Mouse (Mus musculus) liver, embryonic 14.5 days (tissue): ENCODE measurements around the gene Npat. TPM values are rescaled to one million over a fixed set of nuclear protein-coding genes. Genes with fewer than 3 reads are reported as not detected.

Source experiments
- ATAC-seq: fragments of 200-750 bp; cut with Nextera tagmentation; 2 replicates; pipeline ENCODE4 v1.8.0; 2017; ENCODE audit warnings: moderate number of reproducible peaks, mild to moderate bottlenecking, moderate library complexity; ENCODE audit not compliant: insufficient read depth
- DNase-seq, 3 experiments: peaks; one replicate each; pipeline ENCODE4 v3.0.0-alpha.2; 2012 to 2013; ENCODE audit warnings: low read depth in 3 of 3, low spot score in 3 of 3
- H3K27ac ChIP-seq: fragments of 300-500 bp; sonication (generic); 2 replicates; pipeline ENCODE4 v1.5.1; 2014; ENCODE audit warnings: moderate library complexity, mild to moderate bottlenecking, control low read depth, inconsistent platforms
- H3K27me3 ChIP-seq: fragments of 300-500 bp; sonication (generic); 2 replicates; pipeline ENCODE4 v1.6.1; 2014; ENCODE audit warnings: mild to moderate bottlenecking, low read length, moderate library complexity; ENCODE audit not compliant: control insufficient read depth, insufficient read depth
- H3K36me3 ChIP-seq: fragments of 300-500 bp; sonication (generic); replicated peaks from 2 replicates; pipeline ENCODE4 v1.6.1; 2014; ENCODE audit warnings: low read depth; ENCODE audit not compliant: control insufficient read depth, insufficient read depth
- H3K4me1 ChIP-seq, 2 experiments: fragments of 200-500 bp in 1 of 2; fragments of 300-500 bp in 1 of 2; sonication (generic) in 1 of 2; replicated peaks; 2 replicates each; pipeline ENCODE4 v1.6.1; 2012 to 2014; ENCODE audit warnings: antibody characterized with exemption in 1 of 2, inconsistent platforms in 1 of 2, low read length in 1 of 2; ENCODE audit not compliant: control insufficient read depth in 2 of 2, insufficient read depth in 2 of 2
- H3K4me2 ChIP-seq: fragments of 300-500 bp; sonication (generic); 2 replicates; pipeline ENCODE4 v1.6.1; 2014; ENCODE audit warnings: low read depth, mild to moderate bottlenecking, control low read depth, moderate library complexity
- H3K4me3 ChIP-seq, 2 experiments: fragments of 200-500 bp in 1 of 2; fragments of 300-500 bp in 1 of 2; sonication (generic) in 1 of 2; 2 replicates each; pipeline ENCODE4 v1.5.1; 2012 to 2014; ENCODE audit warnings: low read depth in 2 of 2, low read length in 2 of 2, mild to moderate bottlenecking in 2 of 2, control low read depth in 1 of 2, inconsistent platforms in 1 of 2, moderate library complexity in 1 of 2; ENCODE audit not compliant: insufficient read depth in 1 of 2
- H3K9ac ChIP-seq: fragments of 300-500 bp; sonication (generic); replicated peaks from 2 replicates; pipeline ENCODE4 v1.6.1; 2014; ENCODE audit warnings: mild to moderate bottlenecking, control low read depth, moderate library complexity
- H3K9me3 ChIP-seq: fragments of 300-500 bp; sonication (generic); 2 replicates; pipeline ENCODE4 v1.6.1; 2016; ENCODE audit warnings: low read length, mixed read lengths; ENCODE audit not compliant: control insufficient read depth
- CTCF ChIP-seq: IDR thresholded peaks from 2 replicates; pipeline ENCODE4 v1.5.1; 2016; ENCODE audit warnings: antibody characterized with exemption, low read depth, control low read depth
- EP300 ChIP-seq: IDR thresholded peaks from 2 replicates; pipeline ENCODE4 v1.6.1; 2016; ENCODE audit warnings: antibody characterized with exemption, low read depth
- WGBS: fragments of 180-500 bp; shearing (Covaris S2); extraction: QIAGEN DNeasy Blood & Tissue Kit; methylation state at CpG from one replicate; pipeline ENCODE4 v1.1.7; 2014; ENCODE audit not compliant: insufficient replicate concordance; 5-methylcytosine and 5-hydroxymethylcytosine counted together
- polyA plus RNA-seq, 2 experiments: library from polyadenylated mRNA; depleted of rRNA in 1 of 2; stranded (reverse) in 1 of 2; unstranded in 1 of 2; fragments of >200 nt; fragmentation: Nextera tagmentation in 1 of 2; extraction: Ambion mirVana in 1 of 2; gene quantifications; 2 replicates each; pipeline versions ENCODE4 v1.2.1 to v1.2.3; 2012 to 2014

The Npat gene
- polyA plus RNA-seq, 2 experiments: 5.1 to 10.4 TPM

- DNase-seq (no peak), ATAC-seq (no peak)
- TF ChIP-seq EP300 (no peak), CTCF (no peak)
- peaks cover 5 to 11% of the 10 kb centered on the region in 2 experiments; a peak in 3 of 4 replicates for H3K4me1 ChIP-seq
- 74% methylated on average over 4 of the region's 4 CpGs for WGBS
- H3K9me3 ChIP-seq: no peaks in the 10 kb centered on the region
- H3K9ac ChIP-seq: no peak overlapping the region
- no peak overlapping the region for H3K4me3 ChIP-seq
- H3K36me3 ChIP-seq: no peaks in the 10 kb centered on the region
- H3K27ac ChIP-seq: no peak overlapping the region
- no peak overlapping the region for H3K4me2 ChIP-seq
- H3K27me3 ChIP-seq: no peaks in the 10 kb centered on the region
These were observed 71.0 kb downstream of the Npat start for GRCm38 (mm10) chr9:53607816-53608215.

GRCm38 (mm10) chr9:53609306-53609967 is 72.6 kb downstream of the Npat start:
- no peak for DNase-seq
- ATAC-seq: no peak
- 63% methylated on average over 12 of the region's 12 CpGs for WGBS

GRCm38 (mm10) chr9:53609968-53610781 is 73.3 kb downstream of the Npat start, which contains the start of gene Acat1:
Gene Acat1, minus strand, starts transcription at chr9:53610382.
- H3K4me2 ChIP-seq: peak within 1 kb of the TSS; percentile 73
- no peaks in the 10 kb centered on the region for H3K9me3 ChIP-seq
- no peaks in the 10 kb centered on the region for H3K27me3 ChIP-seq
- DNase-seq: peak; percentile 72 to 77 (median 75)
- TF ChIP-seq CTCF (no peak), EP300 (no peak)
- H3K27ac ChIP-seq: peak within 1 kb of the TSS; percentile 3; the same call in 1 of the 2 replicates
- ATAC-seq: peak; percentile 98
- peaks cover 2 to 5% of the 10 kb centered on the region in 2 experiments; a peak in 3 of 4 replicates for H3K4me1 ChIP-seq
- H3K36me3 ChIP-seq: peaks cover 2% of the 10 kb centered on the region
- 4% methylated on average over 52 of the region's 52 CpGs for WGBS
- peak within 1 kb of the TSS; percentile 41 to 64 for H3K4me3 ChIP-seq
- peak within 1 kb of the TSS; percentile 58 for H3K9ac ChIP-seq

More at GRCm38 (mm10) chr9:53609306-53609967, 72.6 kb downstream of the Npat start:
- peaks cover 2 to 5% of the 10 kb centered on the region in 2 experiments; a peak in 3 of 4 replicates for H3K4me1 ChIP-seq
- H3K9ac ChIP-seq: peak overlapping the region; percentile 58
- H3K27ac ChIP-seq: peak overlapping the region; percentile 3; the same call in 1 of the 2 replicates
- peak overlapping the region; percentile 41 to 64 for H3K4me3 ChIP-seq
- no peaks in the 10 kb centered on the region for H3K9me3 ChIP-seq
- TF ChIP-seq EP300: no peak
- TF ChIP-seq CTCF: no peak
- H3K36me3 ChIP-seq: no peaks in the 10 kb centered on the region
- H3K4me2 ChIP-seq: peak overlapping the region; percentile 73
- no peaks in the 10 kb centered on the region for H3K27me3 ChIP-seq

DNA sequence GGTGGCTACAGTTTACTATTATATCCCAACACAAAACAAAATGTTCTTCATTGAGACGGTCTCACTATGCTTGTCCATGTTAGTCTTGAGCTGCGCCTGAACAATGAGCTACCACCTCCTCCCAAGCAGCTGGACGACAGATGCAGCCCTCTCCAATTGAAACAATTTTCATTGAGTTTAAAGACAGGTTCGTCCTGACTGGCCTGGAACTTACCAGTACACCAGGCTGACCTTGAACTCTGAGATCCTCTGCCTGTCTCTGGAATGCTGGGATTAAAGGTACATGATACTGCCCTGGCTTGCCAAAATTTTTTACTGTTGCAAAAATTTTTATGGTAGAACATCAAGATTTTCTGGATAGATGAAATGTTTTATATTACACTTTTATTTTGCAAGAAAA is 77.4 kb downstream of the Npat start:
- TF ChIP-seq CTCF: no peak
- TF ChIP-seq EP300: no peak
- no peak for DNase-seq

GRCm38 (mm10) chr9:53615246-53615645 is 78.4 kb downstream of the Npat start:
- DNase-seq (no peak), ATAC-seq (no peak)
- H3K4me1 ChIP-seq: peaks cover 0 to 2% of the 10 kb centered on the region in 2 experiments; a peak in 1 of 4 replicates
- TF ChIP-seq EP300 (no peak), CTCF (no peak)
- no peak overlapping the region for H3K9ac ChIP-seq
- peaks cover 10% of the 10 kb centered on the region for H3K36me3 ChIP-seq
- H3K27me3 ChIP-seq: no peaks in the 10 kb centered on the region
- no peaks in the 10 kb centered on the region for H3K9me3 ChIP-seq
- H3K4me3 ChIP-seq: no peak overlapping the region
- no peak overlapping the region for H3K27ac ChIP-seq
- WGBS: 68% methylated on average over 8 of the region's 8 CpGs
- no peak overlapping the region for H3K4me2 ChIP-seq

More for the DNA sequence above, 77.4 kb downstream of the Npat start:
- Histone ChIP-seq H3K4me2 (no peak overlapping the region), H3K36me3 (peaks cover 8% of the 10 kb centered on the region), H3K9me3 (no peaks in the 10 kb centered on the region), H3K4me1 (peaks cover 2 to 5% of the 10 kb centered on the region in 2 experiments; a peak in 3 of 4 replicates), H3K27ac (no peak overlapping the region), H3K27me3 (no peaks in the 10 kb centered on the region), H3K4me3 (no peak overlapping the region), H3K9ac (no peak overlapping the region)
- WGBS: 67% methylated on average over 4 of the region's 4 CpGs
- no peak for ATAC-seq

Other genes starting within 250 kb of the Npat start
- gene Exph5, start 235.4 kb upstream of the Npat start, polyA plus RNA-seq (2012; rRNA removed): 0.11 and 0.13 TPM in 2 replicates
- 0.21 and 0.37 TPM in 2 replicates for gene Exph5, start 235.4 kb upstream of the Npat start, polyA plus RNA-seq (2014; fragmentation: Nextera tagmentation; extraction: Ambion mirVana)
- gene Kdelc2, start 153.0 kb upstream of the Npat start, polyA plus RNA-seq (2012; rRNA removed): 0.96 and 1.5 TPM in 2 replicates
- gene Kdelc2, start 153.0 kb upstream of the Npat start, polyA plus RNA-seq (2014; fragmentation: Nextera tagmentation; extraction: Ambion mirVana): 2.3 and 3.0 TPM in 2 replicates
- 0.12 and 0.64 TPM in 2 replicates for gene 4930550C14Rik, start 134.7 kb upstream of the Npat start, polyA plus RNA-seq (2012; rRNA removed)
- 0.86 and 2.4 TPM in 2 replicates for gene 4930550C14Rik, start 134.7 kb upstream of the Npat start, polyA plus RNA-seq (2014; fragmentation: Nextera tagmentation; extraction: Ambion mirVana)
- 2.7 and 3.7 TPM in 2 replicates for gene Atm, start 307 bp upstream of the Npat start, polyA plus RNA-seq (2012; rRNA removed)
- gene Atm, start 307 bp upstream of the Npat start, polyA plus RNA-seq (2014; fragmentation: Nextera tagmentation; extraction: Ambion mirVana): 3.5 and 4.0 TPM in 2 replicates
- gene Acat1, start 73.3 kb downstream of the Npat start, polyA plus RNA-seq (2012; rRNA removed): 31.8 and 52.8 TPM in 2 replicates
- 87.4 and 97.3 TPM in 2 replicates for gene Acat1, start 73.3 kb downstream of the Npat start, polyA plus RNA-seq (2014; fragmentation: Nextera tagmentation; extraction: Ambion mirVana)
- 2.2 and 3.8 TPM in 2 replicates for gene Cul5, start 133.0 kb downstream of the Npat start, polyA plus RNA-seq (2012; rRNA removed)
- gene Cul5, start 133.0 kb downstream of the Npat start, polyA plus RNA-seq (2014; fragmentation: Nextera tagmentation; extraction: Ambion mirVana): 12.8 and 15.1 TPM in 2 replicates
- 0.26 and 0.31 TPM in 2 replicates for gene Rab39, start 169.2 kb downstream of the Npat start, polyA plus RNA-seq (2012; rRNA removed)
- gene Rab39, start 169.2 kb downstream of the Npat start, polyA plus RNA-seq (2014; fragmentation: Nextera tagmentation; extraction: Ambion mirVana): 0.51 and 0.62 TPM in 2 replicates
- gene Slc35f2, start 234.5 kb downstream of the Npat start, polyA plus RNA-seq (2012; rRNA removed): 0.15 and 0.26 TPM in 2 replicates
- 0.14 and 0.24 TPM in 2 replicates for gene Slc35f2, start 234.5 kb downstream of the Npat start, polyA plus RNA-seq (2014; fragmentation: Nextera tagmentation; extraction: Ambion mirVana)